Mouse (Mus musculus) adrenal gland, postnatal 4 days (tissue): ENCODE data around the gene Ubxn10. TPM values are rescaled to one million over a fixed set of nuclear protein-coding genes. Genes with fewer than 3 reads are reported as not detected.

ENCODE experiments used
- total RNA-seq, 2 experiments: library from RNA; stranded (reverse); gene quantifications; 2 replicates each; pipeline ENCODE4 v1.2.3; 2021

The Ubxn10 gene
- total RNA-seq, 2 experiments from 2014 or later, result 1.8 to 2.4 TPM

Other genes starting within 250 kb of the Ubxn10 start
- under 1 TPM; 0.56 to 0.78 TPM for gene Vwa5b1, start 101.3 kb downstream of the Ubxn10 start, total RNA-seq
- gene Pla2g2c, start 12.4 kb downstream of the Ubxn10 start, total RNA-seq, result under 1 TPM; 0.42 to 0.73 TPM
- 10 to 100 TPM in 1 of 2 experiments, 1 to 10 TPM in 1; 9.7 to 10.1 TPM for gene Pla2g2f, start 20.5 kb upstream of the Ubxn10 start, total RNA-seq
- 1 to 10 TPM; 1.1 to 1.4 TPM for gene Pla2g2d, start 38.6 kb upstream of the Ubxn10 start, total RNA-seq
- gene Pla2g5, start 126.3 kb upstream of the Ubxn10 start, total RNA-seq, result 10 to 100 TPM; 31.0 to 32.6 TPM
- gene Gm13030, start 136.8 kb upstream of the Ubxn10 start, total RNA-seq, result not detected
- 1 to 10 TPM; 1.3 to 1.5 TPM for gene Pla2g2e, start 140.8 kb upstream of the Ubxn10 start, total RNA-seq
- 10 to 100 TPM in 1 of 2 experiments, 1 to 10 TPM in 1; 9.1 to 10.1 TPM for gene Otud3, start 176.8 kb upstream of the Ubxn10 start, total RNA-seq
- 1 to 10 TPM in 1 of 2 experiments, not detected in 1; 1.2 TPM for gene Rnf186, start 229.9 kb upstream of the Ubxn10 start, total RNA-seq
- 10 to 100 TPM; 16.4 to 20.8 TPM for gene Tmco4, start 235.7 kb upstream of the Ubxn10 start, total RNA-seq